Mouse (Mus musculus) skeletal muscle tissue, adult 2 months (tissue): ENCODE results near the gene Npdc1.

Source experiments
- DNase-seq: peaks from one replicate; pipeline ENCODE4 v3.0.0-alpha.2; 2012; ENCODE audit warnings: low read depth, low spot score

Gene Npdc1

GRCm38 (mm10) chr2:25399051-25399450 lies at the start of gene Npdc1:
Gene Npdc1 (plus strand): TSS chr2:25399351.
- DNase-seq = no peak

- no peak for DNase-seq
Observed at GRCm38 (mm10) chr2:25349499-25349898, 49.7 kb upstream of the Npdc1 start.

GRCm38 (mm10) chr2:25350701-25351100 lies 48.5 kb upstream of the Npdc1 start:
- no peak for DNase-seq

DNA sequence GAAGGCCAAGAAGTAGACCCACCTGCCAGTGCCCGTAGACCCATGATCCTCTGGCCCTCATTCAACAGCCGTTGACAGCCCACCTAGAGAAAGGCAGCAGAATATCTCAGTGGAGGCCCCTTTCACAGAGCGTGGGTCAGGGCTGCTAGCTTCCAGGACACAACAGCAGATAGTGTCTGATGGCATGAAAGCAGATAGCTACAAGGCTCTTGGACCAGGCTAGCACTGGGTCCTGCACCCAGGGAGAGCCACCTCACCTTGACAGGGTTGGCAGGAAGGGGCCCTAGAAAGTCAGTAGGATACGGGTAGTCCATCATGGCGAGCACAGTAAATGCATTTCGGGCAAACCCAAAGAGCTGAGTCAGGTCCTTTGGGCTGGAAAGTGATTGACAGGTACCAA lies 44.9 kb upstream of the Npdc1 start:
- DNase-seq = no peak

DNA sequence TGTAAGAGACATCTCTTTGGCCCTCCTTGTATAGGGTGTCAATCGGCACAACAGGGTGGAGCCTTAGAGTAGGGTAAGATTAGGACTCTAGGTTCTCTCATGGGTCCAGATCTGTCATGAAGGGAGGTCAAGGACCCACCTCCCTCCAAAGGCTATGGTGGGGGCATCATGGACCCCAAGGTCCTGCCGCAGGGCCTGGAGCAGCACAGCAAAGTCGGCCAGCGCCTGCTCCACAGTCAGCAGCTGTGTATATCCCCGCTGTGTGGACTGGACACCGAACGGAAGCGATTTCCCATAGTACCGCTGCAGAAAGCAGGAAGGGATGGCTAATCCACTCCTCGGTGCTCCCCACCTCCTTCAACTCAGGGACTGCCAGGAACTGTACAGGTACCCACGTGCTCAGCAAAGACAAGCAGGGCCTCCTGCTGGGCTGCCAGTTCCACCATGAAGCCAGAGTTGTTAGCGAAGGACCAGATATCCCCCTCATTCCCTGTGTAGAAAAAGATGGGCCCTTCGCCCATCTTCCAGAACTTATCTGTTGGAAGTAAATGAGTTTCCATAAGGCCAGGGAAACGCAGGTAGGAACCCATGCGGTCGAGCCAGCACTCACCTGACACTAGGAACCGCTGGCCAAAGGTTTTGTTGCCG lies 43.6 kb upstream of the Npdc1 start:
- DNase-seq = no peak

- DNase-seq = peak; percentile 84
Observed at GRCm38 (mm10) chr2:25356208-25357079, 42.7 kb upstream of the Npdc1 start, which contains the start of gene Dpp7. Gene Dpp7 (minus strand): TSS chr2:25356359.

GRCm38 (mm10) chr2:25359848-25360247 lies 39.3 kb upstream of the Npdc1 start:
- DNase-seq = no peak

- DNase-seq = no peak
Observed at GRCm38 (mm10) chr2:25363478-25364178, 35.5 kb upstream of the Npdc1 start.

GRCm38 (mm10) chr2:25364313-25364712 lies 34.8 kb upstream of the Npdc1 start:
- no peak for DNase-seq

- no peak for DNase-seq
Observed at GRCm38 (mm10) chr2:25364761-25365090, 34.4 kb upstream of the Npdc1 start.

GRCm38 (mm10) chr2:25365091-25365761 lies 33.9 kb upstream of the Npdc1 start, which contains the start of gene Uap1l1:
Gene Uap1l1 (minus strand): TSS chr2:25365682.
- peak; percentile 76 for DNase-seq

- no peak for DNase-seq
Observed at GRCm38 (mm10) chr2:25369996-25370395, 29.2 kb upstream of the Npdc1 start.

GRCm38 (mm10) chr2:25371764-25372643 lies 27.1 kb upstream of the Npdc1 start, which contains the start of gene Sapcd2:
Gene Sapcd2 (plus strand): TSS chr2:25372321.
- DNase-seq = peak; percentile 71

GRCm38 (mm10) chr2:25372644-25373391 lies 26.3 kb upstream of the Npdc1 start:
- no peak for DNase-seq

GRCm38 (mm10) chr2:25373431-25373830 lies 25.7 kb upstream of the Npdc1 start:
- DNase-seq = no peak

GRCm38 (mm10) chr2:25376589-25376988 lies 22.6 kb upstream of the Npdc1 start:
- no peak for DNase-seq

GRCm38 (mm10) chr2:25384492-25384891 lies 14.7 kb upstream of the Npdc1 start:
- DNase-seq = no peak

- no peak for DNase-seq
Observed at GRCm38 (mm10) chr2:25391266-25391665, 7.9 kb upstream of the Npdc1 start.

- DNase-seq = peak; percentile 75
Observed at GRCm38 (mm10) chr2:25394281-25395221, 4.6 kb upstream of the Npdc1 start.
